Mouse (Mus musculus) stomach, postnatal 0 days (tissue): ENCODE measurements at regions not wholly inside any gene's neighbourhood (a gene's known extent, or its start where the extent isn't known, plus 50 kb on each side); places are given as distances from the start of the nearest gene placed in this dataset.

ENCODE experiments used
- CTCF ChIP-seq: IDR thresholded peaks from 2 replicates; pipeline ENCODE4 v1.5.1; 2016; ENCODE audit warnings: antibody characterized with exemption, low read depth, mild to moderate bottlenecking, moderate library complexity
- EP300 ChIP-seq: optimal IDR thresholded peaks from 2 replicates; pipeline ENCODE3; 2016; ENCODE audit warnings: antibody characterized with exemption

DNA sequence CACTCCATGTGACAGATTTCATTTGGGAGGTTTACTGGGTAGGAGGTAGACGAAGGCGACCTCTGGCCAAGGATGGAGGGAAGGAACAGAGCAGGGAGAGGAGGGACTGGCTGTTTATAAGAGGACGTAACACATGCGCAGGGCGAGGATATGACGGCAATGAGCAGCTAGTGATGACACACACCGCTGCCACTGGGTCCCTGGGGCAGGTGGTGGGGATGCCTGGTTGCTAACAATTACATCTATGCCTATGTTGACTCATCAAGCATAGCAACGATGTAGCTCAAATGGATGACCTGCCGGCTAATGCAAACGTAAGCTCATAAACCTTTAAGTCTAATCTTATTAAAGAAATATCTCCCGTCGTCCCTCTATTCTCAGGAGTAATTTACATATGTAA lies 122.9 kb downstream of the Spry2 start:
- TF ChIP-seq CTCF (no peak), EP300 (no peak)
